Mouse (Mus musculus): ENCODE data around the gene Pou4f2.

Gene Pou4f2

DNA sequence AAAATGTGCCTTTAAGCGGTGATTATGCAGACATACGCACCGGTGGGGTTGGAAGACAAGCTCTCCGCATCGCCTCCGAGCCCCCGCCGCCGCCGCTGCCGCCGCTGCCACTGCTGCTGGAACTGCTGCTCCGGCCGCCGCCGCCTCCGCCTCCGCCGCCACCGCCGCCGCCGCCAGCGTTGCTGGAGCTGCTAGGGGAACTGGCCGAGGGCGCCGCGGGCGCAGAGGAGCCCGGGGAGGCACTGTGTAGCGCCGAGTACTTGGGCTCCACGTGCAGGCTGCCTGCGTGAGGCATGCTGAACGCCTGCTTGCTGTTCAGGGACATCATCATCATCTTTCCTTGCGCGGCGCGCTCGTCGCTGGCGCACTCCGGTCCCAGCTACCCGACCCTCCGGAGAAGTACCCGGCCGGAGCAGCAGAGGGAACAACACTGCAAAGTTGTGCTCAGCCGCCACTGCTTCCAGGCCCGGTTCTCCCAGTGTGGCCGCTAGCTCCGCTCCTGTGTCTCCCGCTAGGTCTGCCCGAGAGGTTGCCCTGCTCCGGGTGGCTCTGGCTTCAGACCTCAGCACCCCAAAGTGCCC, at the start of gene Pou4f2:
Gene Pou4f2, minus strand, starts transcription at position 575 of the 581 bp plus-strand sequence.
- in situ Hi-C loops (cut with MboI, MseI): no loop called here

DNA sequence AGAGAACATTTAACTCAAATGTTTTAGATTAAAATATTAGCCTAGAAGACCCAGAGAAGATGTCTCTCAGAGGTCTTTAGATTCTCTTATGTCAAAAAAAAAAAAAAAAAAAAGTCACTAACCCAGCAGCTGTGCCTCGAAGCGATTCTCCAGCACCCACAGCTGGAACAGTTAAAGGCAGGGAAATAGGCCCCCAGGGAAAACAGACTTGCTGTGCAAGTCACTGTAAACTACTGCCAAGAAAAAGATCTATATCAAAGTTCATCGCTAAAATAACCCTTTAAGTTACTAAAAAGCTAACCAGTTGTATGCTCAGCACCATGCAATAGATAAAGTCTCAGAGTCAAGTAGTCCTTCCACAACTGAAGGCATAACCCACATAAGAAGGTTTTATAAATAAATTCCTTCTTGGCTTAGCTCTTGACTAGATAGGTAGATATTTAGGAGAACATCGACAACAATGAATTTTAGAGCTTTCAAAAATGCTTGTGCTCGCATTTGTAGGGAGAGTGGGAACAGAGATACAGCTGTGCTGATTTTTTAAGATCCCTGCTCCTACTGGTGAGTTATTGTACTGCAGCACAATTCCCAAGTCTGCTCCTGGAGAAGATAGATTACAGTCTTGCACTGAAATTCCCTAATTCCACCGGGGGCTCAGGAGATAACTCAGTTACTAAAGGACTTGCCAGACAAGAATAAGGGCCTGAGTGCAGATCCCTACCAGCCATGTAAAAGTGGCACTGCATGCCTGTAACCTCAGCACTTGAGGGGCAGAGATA, 40.8 kb upstream of the Pou4f2 start:
- in situ Hi-C loops (cut with MboI, MseI): no loop called here

DNA sequence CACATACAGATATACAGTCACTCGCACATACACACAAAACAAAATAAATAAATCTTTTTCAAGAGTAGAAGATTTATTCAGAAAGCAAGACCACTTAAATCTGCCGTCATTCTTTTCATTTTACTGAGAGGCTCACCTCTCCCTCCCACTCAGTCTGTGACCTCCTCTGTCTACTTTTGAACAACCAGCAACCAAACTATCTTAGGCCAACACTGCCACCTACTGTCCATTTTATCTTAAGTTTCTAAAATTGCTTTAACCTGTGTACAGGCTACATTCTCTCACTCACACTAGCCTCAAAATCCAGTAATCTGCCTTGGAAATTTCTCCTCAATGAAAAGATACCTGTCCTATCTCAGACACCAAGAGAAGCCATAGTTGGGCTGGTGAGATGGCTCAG, 31.4 kb upstream of the Pou4f2 start:
- in situ Hi-C loops (cut with MboI, MseI): no loop called here

DNA sequence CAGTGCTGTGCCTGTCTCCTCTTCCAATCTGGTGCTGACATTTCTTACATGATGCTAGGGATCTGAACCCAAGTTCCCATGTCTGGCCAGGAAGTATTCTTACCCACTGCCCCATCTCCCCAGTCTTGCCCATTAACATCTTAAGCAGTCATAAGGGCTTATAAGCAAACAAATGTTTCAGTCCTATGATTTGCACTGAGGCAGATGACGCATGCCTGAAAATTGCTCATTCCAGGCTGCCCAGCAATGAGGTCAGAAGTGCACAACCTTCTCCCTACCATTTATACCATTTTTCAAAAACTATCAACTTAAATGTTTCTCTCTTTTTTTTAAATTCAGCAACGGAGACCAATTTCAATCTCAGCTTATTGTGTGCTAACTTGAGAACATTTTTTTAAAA, 27.5 kb upstream of the Pou4f2 start:
- in situ Hi-C loops (cut with MboI, MseI): no loop called here

DNA sequence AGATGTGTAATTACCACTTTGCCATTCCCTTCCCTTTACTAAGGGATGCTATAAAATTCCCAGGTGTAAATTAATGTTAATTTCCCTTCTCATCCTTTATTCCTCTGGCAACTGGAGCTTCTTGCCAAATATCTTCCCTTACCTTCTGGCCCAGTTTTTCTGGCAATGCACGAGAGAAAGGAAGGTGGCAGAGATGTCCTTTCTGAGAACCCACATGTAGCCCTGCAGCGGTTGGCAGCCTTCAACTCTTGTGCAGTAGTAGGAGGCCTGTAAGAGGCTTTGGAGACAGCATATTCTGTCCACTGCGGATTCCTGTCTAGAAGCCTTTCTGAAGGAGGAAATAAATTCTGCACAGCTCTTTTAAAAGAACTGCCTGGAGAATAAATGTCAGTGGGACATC, 20.0 kb upstream of the Pou4f2 start:
- in situ Hi-C loops (cut with MboI, MseI): no loop called here

DNA sequence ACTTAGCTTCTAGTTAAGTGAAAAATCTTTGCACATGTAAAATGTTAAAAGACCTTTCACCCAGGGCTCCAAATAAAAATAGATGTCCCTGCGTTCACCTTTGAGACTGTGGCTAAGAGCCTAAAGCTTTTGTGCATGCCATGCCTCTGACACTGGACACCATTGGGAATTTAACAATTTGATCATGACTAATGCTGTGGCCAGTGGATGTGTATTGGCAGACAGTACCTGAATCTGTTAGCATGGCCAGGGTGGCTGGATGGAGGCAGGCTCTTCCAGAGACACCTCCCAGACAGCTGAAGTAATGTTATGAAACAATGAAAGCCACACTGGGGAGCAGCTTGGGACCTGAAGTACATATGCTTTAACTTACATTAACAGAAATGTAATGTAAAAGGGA, 6.3 kb upstream of the Pou4f2 start:
- in situ Hi-C loops (cut with MboI, MseI): no loop called here

DNA sequence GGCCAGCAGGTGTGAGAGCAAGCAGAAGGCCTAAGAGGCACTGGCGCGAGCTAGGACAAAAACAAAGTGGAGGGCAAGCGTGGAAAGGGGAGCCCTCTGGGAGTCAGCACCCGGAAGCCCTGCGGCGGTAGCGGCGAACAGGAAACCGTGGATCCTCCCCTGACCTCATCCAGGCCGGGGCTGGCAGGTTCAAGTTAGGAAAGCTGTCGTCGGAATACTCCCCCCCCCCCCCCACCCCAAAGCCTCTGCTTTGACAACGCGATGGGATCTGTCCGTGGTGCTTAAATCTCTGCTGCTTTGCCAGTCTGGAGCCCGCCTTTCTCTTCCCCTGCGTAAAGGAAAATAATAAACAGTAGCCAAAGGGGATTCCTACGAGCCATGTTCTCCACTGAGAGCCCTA, 1.7 kb upstream of the Pou4f2 start:
- in situ Hi-C loops (cut with MboI, MseI): no loop called here

DNA sequence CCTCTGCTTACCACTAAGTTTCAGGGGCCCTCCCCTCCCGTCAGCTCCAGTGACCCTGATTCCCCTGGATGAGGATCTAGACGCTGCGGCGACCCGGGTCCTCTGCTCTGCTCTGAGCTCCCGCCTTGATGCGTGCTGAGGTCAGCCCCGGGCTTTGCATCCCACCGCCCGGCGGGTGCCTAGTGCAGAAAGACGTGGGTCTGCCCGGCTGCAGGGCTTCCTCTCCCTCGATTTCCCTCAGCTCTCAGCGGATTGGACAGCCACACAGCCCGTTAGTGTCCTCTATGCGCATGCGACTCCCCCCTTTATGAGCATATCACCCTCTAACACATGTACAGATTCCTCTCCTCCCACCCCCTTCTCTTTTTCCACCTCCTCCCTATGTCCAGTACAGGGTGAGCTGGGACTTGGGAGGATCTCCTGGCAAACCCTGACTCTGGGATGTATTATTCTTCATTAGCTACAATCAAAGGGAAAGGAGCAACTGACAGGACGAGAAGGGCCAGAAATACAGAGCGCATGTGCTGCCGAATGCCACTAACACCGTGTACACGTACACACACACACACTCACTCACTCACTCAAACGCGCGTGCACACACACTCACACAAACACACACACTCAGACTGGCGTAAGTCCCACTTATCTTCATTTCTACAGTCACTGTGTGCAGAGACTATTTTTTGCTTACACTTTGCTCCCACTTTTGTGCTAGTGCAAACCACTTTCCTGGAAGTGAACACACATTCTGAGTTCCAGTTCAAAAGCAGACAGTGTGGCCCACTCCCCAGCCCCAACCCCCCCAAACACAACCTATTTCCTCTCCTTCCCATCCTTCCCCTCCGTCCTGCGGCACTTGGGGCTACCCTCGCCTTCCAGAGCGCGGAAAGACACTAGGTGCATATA, 948 bp upstream of the Pou4f2 start:
- in situ Hi-C loops (cut with MboI, MseI): no loop called here

DNA sequence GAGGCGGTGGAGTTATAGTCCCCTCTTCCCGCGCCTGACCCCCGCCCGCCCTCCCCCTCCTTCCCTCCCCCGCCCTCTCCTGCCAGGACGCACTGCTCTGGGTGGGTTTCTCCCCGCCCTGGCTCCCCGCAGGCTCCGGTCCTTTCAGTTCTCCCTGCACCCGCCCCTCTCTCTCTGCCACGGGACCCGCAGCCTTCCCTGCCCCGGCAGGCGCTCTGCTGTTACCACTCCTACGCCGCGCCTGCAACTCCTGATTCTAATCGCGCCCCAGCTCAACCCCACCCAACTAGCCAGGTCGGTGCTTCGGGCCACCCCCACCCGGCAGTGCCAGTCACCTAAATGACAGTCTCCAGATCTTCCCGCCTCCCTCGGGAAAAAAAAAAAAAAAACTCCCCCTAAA, 216 bp upstream of the Pou4f2 start:
- in situ Hi-C loops (cut with MboI, MseI): no loop called here

DNA sequence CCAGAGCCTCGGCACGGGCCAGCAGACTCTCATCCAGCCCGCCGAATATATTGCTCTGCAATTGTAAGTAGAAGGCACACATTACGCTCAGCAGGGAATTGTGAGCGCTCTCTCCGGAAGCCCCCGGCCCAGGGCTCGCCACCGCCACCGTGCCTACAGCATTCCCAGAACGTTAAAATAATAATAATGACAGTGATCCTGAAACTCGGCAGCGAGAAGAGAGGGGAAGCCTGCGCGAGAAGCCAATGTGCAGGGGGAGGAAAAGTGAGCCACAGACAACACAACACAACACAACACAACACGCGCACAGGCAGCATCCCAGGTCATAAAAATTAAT, 853 bp downstream of the Pou4f2 start:
- in situ Hi-C loops (cut with MboI, MseI): no loop called here

DNA sequence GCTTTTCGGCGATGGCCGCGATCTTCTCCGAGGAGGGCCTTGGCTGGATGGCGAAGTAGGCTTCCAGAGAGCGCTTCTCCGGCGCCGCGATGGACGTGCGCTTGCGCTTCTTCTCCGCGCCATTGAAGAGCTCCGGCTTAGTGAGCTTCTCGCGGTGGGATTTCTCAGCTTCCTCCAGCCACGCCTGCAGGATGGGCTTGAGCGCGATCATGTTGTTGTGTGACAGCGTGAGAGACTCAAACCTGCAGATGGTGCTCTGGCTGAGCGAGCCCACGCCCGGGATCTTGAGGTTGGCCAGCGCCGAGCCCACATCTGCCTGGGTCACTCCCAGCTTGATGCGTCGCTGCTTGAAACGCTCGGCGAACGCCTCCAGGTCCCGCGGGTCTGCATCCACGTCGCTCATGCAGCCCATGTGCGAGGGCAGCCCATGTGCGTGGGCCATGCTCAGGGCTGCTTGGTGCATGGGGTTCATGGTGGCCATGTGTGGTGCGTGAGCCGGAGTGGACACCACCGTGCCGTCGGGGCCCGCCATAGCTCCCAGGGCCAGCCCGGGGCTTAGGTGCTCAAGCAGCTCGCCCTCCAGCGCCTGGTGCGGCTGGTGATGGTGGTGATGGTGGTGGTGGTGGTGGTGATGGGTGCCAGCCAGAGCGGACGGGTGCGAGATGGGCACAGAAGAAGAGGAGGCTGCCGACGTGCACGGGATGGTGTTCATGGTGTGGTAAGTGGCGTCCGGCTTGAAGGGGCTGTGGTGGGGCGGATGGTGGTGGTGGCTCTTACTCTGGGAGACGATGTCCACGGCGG, 1.4 kb downstream of the Pou4f2 start:
- in situ Hi-C loops (cut with MboI, MseI): no loop called here

DNA sequence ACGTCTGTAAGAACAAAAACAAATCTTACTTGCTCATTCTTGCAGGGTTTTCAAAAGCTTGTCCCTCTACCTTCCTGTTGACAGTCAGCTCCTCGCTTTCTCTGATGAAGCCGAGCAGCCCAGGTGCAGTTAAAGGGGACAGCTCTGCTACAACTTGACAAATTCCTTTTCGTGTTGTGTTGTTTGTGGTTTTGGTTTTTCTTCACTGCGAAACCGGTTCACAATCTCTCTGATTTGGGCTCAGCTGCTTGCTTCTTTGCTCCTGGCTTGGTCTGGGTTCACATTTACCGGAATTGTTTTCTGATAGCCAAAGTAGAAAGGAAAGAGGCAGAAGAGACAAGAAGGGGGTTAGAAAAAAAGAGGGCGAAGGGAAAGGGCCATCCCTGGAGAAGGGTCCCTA, 2.1 kb downstream of the Pou4f2 start:
- in situ Hi-C loops (cut with MboI, MseI): no loop called here

DNA sequence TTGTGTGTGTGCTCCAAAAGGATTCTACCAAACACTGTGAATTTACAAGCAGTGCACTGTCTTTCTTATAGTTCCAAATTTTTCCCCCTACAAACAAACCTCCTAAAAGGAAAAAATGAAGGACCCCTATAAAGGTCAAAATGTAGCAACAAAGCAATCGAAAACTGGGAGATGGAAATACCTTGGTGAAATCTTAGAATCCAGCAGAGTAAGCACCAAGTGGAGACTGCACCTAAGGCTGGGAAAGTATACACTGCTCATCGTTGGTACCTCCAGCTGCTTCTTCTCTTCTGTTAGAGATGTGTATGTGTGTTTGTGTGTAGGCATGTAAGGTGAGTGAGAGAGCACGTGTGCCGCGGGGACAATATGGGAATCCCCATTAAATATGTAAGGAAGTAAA, 3.1 kb downstream of the Pou4f2 start:
- in situ Hi-C loops (cut with MboI, MseI): no loop called here

DNA sequence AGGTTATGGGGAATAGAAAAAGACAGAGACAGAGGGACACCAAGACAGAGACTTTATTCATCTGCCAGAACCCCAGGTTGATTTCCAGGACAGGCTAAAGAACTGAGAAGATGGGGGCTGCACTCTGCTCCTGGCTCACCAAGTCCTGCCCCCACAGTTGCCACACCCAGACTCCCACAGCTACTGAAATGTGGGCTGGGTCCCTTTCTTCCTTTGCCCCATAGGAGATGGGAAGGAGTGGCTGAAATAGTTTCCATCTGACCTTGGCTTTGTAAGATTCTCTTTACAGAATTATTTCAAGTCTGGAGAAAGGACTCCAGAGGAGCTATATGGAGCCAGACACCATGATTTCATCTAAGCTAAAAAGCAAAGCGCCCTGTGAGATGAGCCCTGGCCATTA, 4.0 kb downstream of the Pou4f2 start:
- in situ Hi-C loops (cut with MboI, MseI): no loop called here

DNA sequence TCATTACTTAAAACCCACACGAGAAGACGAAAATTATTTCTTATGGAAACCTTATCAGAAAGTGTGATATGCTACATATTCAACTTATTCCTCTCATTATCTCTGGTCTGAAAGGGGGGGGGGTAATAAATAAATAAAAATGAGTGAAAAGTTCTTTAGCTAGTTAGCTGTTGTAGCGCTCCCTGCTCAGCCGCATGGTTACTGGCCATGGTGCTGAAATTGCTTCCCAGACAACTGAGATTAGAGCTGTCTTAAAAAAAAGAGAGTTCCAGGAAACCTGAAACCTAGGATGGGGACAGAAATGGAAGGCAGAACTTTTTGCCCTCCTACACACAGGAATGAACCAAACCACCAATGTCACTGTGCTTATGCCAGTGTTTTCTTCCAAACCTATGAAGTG, 5.1 kb downstream of the Pou4f2 start:
- in situ Hi-C loops (cut with MboI, MseI): no loop called here

DNA sequence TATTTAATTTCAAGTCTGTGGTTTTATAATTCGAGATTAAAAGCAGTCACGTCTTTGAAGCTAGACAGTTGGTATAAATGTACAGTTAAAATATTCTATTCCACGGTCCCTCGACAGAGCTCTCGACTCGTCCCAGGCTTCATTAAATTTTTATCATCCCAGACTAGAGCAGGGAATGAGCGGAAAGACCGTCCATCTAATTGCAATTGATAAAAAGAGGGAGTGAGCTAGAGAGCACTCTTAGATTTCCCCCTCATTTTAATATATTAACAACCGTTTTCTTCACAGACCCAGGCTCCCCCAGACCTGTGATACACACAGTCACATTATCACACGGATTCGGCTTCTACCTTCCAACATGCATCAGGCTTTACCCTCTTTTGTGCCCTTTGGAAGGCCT, 8.3 kb downstream of the Pou4f2 start:
- in situ Hi-C loops (cut with MboI, MseI): no loop called here

DNA sequence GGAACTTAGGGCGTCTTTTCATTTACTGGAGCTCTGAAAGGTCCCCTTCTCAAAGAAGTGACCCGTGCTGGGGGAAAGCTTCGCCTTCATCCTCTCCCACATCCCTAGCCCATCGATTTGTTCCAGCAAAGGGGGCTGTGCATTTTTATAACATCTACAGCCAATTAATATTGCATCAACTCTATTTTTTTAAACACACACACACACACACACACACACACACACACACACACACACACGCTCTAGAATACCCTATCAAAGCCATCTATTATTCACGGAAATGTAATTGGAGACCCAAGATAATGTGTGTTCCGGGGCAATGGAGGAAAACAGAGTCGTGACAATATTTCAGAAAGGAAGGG, 8.7 kb downstream of the Pou4f2 start:
- in situ Hi-C loops (cut with MboI, MseI): no loop called here

DNA sequence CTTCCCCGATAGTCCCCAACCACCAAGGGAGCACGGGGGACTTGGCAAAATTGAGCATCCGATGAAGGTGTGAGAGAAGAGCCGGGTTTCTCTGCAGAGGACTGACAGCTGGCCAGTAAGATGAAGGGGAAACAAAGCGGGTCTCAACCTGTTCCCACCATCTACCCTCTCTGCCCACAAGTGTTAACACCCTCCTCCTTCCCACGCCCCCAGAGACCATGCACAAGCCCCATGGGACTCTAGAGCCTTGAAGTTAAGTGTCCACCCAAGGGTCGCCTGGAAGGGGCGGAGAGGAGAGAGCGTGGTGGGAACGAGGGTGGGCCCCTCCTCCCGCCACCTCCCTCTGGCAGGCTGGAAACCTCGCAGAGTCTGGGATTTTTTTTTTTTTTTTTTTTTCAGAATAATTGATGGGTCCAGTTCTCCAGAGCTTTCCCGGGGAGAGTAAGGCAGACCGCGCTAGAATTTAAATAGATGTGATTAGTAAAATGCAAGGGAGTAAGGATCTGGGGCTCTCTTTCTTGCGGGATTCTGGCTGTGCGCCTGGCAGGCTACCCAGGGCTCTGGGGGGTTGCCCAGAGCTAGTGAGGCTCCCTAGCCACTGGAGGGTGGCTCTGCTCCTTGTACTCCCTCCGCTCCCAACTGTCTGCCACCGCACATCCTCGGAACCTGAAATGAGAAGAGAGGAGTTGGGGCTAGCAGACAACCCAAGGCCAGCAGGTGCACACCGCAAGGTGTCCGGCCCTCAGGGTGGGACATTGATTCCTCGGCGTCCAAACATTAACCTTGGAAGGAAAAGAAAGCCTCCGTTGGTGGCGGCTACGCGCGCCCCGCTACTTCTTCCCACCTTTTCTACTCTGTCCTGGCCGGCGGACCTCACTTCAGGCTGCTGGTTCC, 9.3 kb downstream of the Pou4f2 start:
- in situ Hi-C loops (cut with MboI, MseI): no loop called here

DNA sequence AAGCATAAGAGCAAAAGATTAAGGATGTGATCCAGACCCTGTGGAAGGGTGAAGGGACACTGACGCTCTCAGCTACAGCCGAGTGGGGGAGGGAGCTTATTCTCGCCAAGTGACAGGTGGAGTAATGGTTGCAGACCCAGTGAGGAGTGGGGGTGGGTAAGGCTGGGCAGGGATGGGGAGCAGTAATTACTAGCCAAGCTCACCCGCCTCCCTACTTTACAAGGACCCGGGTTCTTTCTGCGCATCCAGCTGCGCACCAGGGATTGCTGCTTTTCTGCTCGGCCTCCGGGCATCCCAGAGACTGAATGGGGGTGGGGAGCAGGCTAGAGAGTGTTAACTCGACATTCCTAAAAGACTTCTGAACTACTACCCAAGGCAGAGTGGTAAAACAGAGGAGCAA, 10.0 kb downstream of the Pou4f2 start:
- in situ Hi-C loops (cut with MboI, MseI): no loop called here

DNA sequence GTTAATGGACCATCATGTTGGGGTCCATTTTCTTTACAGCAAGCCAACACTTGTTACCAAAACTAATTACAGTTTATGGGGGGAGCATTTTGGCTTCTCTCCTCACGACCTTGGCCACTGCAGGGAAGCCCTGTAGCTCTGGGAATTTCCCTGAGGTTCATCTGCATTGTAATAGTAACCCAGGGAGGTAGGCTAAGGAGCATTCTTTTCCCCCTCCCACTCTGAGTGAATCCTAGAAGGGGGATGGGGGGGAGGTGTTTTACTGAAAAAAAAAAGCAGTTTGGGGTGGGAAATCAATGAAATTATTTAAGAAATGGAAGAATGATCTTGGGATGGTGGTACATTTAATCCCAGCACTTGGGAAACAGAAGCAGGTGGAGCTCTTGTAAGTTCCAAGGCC, 12.5 kb downstream of the Pou4f2 start:
- in situ Hi-C loops (cut with MboI, MseI): no loop called here

DNA sequence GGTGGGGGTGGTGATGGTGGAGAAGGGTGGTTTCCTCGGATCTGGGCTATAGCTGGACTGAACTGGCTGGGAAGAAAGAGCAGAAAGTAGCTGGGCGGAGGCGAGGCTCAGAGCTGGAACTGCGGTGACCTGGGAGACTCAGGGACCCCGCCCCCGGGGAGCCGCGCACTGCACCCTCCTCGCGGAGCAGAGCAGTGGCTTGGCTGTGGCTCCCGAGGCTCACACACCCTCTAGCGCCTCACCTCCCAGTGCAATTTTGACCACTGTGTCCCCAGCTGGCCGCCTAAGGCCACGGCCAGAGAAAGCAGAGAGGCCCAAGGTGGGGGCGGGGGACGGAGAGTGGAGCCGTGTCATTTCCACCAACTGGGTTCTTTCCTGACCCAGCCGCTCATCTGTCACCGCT, 16.3 kb downstream of the Pou4f2 start:
- in situ Hi-C loops (cut with MboI, MseI): no loop called here
